ENCODE assay signal across 7 mouse cellular contexts in genomic region chr12:85508235-85508634, GRCm38 (mm10). TPM values are rescaled to one million over a fixed set of nuclear protein-coding genes. Genes with fewer than 3 reads are reported as not detected.
DNase-seq lines count a peak whose midpoint lies in the region.

No protein-coding gene starts in this region.

- intact Hi-C loops in heart, postnatal 25 days (cut with DNase I): loop anchor here (1.0 to 2.0 kb wide), 3 partner anchors 139 to 221 kb away; no protein-coding TSS in a partner anchor

- peak; percentile 65 for DNase-seq in heart, postnatal 4 days
- DNase-seq in heart, postnatal 25 days (ENCODE audit: low spot score): no peak
- DNase-seq in right cerebral cortex, adult 2 months (ENCODE audit: low spot score in 2 of 2): peak; percentile 46 to 54
- no peak for DNase-seq in right cerebral cortex, adult 18-20 months
- DNase-seq in brain, adult 2 months (ENCODE audit: low read depth, low spot score): peak; percentile 62
- DNase-seq in thymus, postnatal 14 days: peak; percentile 52
- DNase-seq in left cerebral cortex, adult 8-10 months (ENCODE audit: low spot score in 2 of 2): no peak

RNA-seq across cellular contexts. Expression of gene Fos, which starts 34.5 kb away (rescaled TPM):
- total RNA-seq in heart, postnatal 4 days (2021): 1 to 10 TPM; 5.6 to 9.9 TPM
- 1 to 10 TPM; 3.4 to 3.9 TPM for total RNA-seq in heart, postnatal 25 days (2021)
- total RNA-seq in left cerebral cortex, adult 8-10 months (2022): 10 to 100 TPM in 3 of 4 experiments, 1 to 10 TPM in 1; 5.8 to 37.3 (median 25.8) TPM

Comparison
In these comparisons a context has a peak if more than half of its experiments do, and no peak if none do; other contexts are left out.
1. DNase-seq: peak in heart, postnatal 4 days (single experiment), right cerebral cortex, adult 2 months (2 of 2), brain, adult 2 months (single experiment) and thymus, postnatal 14 days (single experiment); none in heart, postnatal 25 days (single experiment), right cerebral cortex, adult 18-20 months (single experiment) and left cerebral cortex, adult 8-10 months (0 of 2).